In genomic region chr13:29823487-29823886, GRCm38 (mm10) we compare ENCODE assay signal across 16 mouse cellular contexts. TPM values are rescaled to one million over a fixed set of nuclear protein-coding genes. Genes with fewer than 3 reads are reported as not detected.
DNase-seq lines count a peak whose midpoint lies in the region; ATAC-seq lines count a peak whose summit lies in the region.
"Had no signal": no experiment of that assay in that cellular context is flagged by ENCODE, and none has a peak within 500 bp of the region (broad histone marks: within the 10 kb centered on the region; RNA-seq: fewer than 3 reads in every experiment).

No protein-coding gene starts in this region.

- no peak overlapping the region for H3K4me2 ChIP-seq in forebrain, embryonic 11.5 days (ENCODE audit: low read depth, low read length, severe bottlenecking)
- H3K4me2 ChIP-seq in forebrain, embryonic 14.5 days (ENCODE audit: low read length), result no peak overlapping the region
- H3K4me2 ChIP-seq in hindbrain, embryonic 13.5 days, result no peak overlapping the region
- no peak overlapping the region for H3K4me2 ChIP-seq in midbrain, embryonic 13.5 days (replicated peaks)
- H3K4me2 ChIP-seq in heart, embryonic 12.5 days, result no peak overlapping the region
- H3K4me2 ChIP-seq: liver, embryonic 11.5 days had no signal

- peak overlapping the region; percentile 55 for H3K27ac ChIP-seq in forebrain, embryonic 11.5 days (ENCODE audit: low read depth, low read length)
- peak overlapping the region; percentile 87 for H3K27ac ChIP-seq in forebrain, embryonic 14.5 days (ENCODE audit: low read depth, low read length)
- H3K27ac ChIP-seq in hindbrain, embryonic 13.5 days, result peak overlapping the region; percentile 56
- peak overlapping the region; percentile 75 for H3K27ac ChIP-seq in midbrain, embryonic 13.5 days
- no peak overlapping the region for H3K27ac ChIP-seq in heart, embryonic 12.5 days (ENCODE audit: poor library complexity, severe bottlenecking)
- H3K27ac ChIP-seq in embryonic facial prominence, embryonic 10.5 days (replicated peaks), result no peak overlapping the region; the same call in 1 of the 2 replicates
- H3K27ac ChIP-seq: heart, embryonic 13.5 days had no signal

- DNase-seq in forebrain, embryonic 11.5 days (ENCODE audit: low spot score), result no peak
- DNase-seq in forebrain, embryonic 14.5 days (ENCODE audit: low spot score), result no peak
- DNase-seq in layer of hippocampus, adult 8-10 months (ENCODE audit: low spot score in 2 of 2), result no peak
- no peak for DNase-seq in embryonic facial prominence, embryonic 10.5 days (ENCODE audit: low spot score)
- DNase-seq in heart, adult 18-20 months, result no peak
- DNase-seq: adrenal gland, adult 2 months; kidney, adult 8-10 months; kidney, postnatal 36 days; lung, adult 2 months; lung, postnatal 36 days; spleen, adult 18-20 months had no signal

- no peaks in the 10 kb centered on the region for H3K36me3 ChIP-seq in forebrain, embryonic 11.5 days (ENCODE audit: control insufficient read depth, insufficient read depth, low read length)
- no peaks in the 10 kb centered on the region for H3K36me3 ChIP-seq in forebrain, embryonic 14.5 days (ENCODE audit: control insufficient read depth, insufficient read depth, low read length)
- no peaks in the 10 kb centered on the region for H3K36me3 ChIP-seq in hindbrain, embryonic 13.5 days
- H3K36me3 ChIP-seq in midbrain, embryonic 13.5 days, result no peaks in the 10 kb centered on the region
- no peaks in the 10 kb centered on the region for H3K36me3 ChIP-seq in heart, embryonic 12.5 days
- no peaks in the 10 kb centered on the region for H3K36me3 ChIP-seq in embryonic facial prominence, embryonic 10.5 days (replicated peaks)
- H3K36me3 ChIP-seq: heart, embryonic 13.5 days had no signal

- ATAC-seq in forebrain, embryonic 11.5 days (replicated peaks; ENCODE audit: low FRiP score), result peak; percentile 62; the same call in 1 of the 2 replicates
- peak; percentile 68 for ATAC-seq in forebrain, embryonic 14.5 days
- ATAC-seq in hindbrain, embryonic 13.5 days (ENCODE audit: low FRiP score), result no peak
- peak; percentile 41; the same call in 1 of the 2 replicates for ATAC-seq in midbrain, embryonic 13.5 days
- ATAC-seq in heart, embryonic 12.5 days (ENCODE audit: insufficient number of reproducible peaks, low FRiP score), result no peak

- WGBS in forebrain, embryonic 11.5 days, result 79% methylated on average over 8 of the region's 8 CpGs
- 49% methylated on average over 8 of the region's 8 CpGs for WGBS in forebrain, embryonic 14.5 days
- WGBS in hindbrain, embryonic 13.5 days, result 87% methylated on average over 8 of the region's 8 CpGs
- WGBS in midbrain, embryonic 13.5 days, result 75% methylated on average over 8 of the region's 8 CpGs
- 91% methylated on average over 8 of the region's 8 CpGs for WGBS in heart, embryonic 12.5 days
- 89% methylated on average over 8 of the region's 8 CpGs for WGBS in embryonic facial prominence, embryonic 10.5 days

- no peak overlapping the region for H3K9ac ChIP-seq in forebrain, embryonic 11.5 days (ENCODE audit: low read length)
- peak overlapping the region; percentile 22; the same call in 1 of the 2 replicates for H3K9ac ChIP-seq in forebrain, embryonic 14.5 days (ENCODE audit: low read length)
- no peak overlapping the region for H3K9ac ChIP-seq in hindbrain, embryonic 13.5 days
- no peak overlapping the region for H3K9ac ChIP-seq in midbrain, embryonic 13.5 days (replicated peaks)
- no peak overlapping the region for H3K9ac ChIP-seq in heart, embryonic 12.5 days
- H3K9ac ChIP-seq: heart, embryonic 13.5 days had no signal

- no peaks in the 10 kb centered on the region for H3K27me3 ChIP-seq in forebrain, embryonic 11.5 days (ENCODE audit: control insufficient read depth, insufficient read depth, low read length)
- H3K27me3 ChIP-seq in forebrain, embryonic 14.5 days (replicated peaks; ENCODE audit: control insufficient read depth, insufficient read depth, low read length), result no peaks in the 10 kb centered on the region
- H3K27me3 ChIP-seq in hindbrain, embryonic 13.5 days, result no peaks in the 10 kb centered on the region
- no peaks in the 10 kb centered on the region for H3K27me3 ChIP-seq in midbrain, embryonic 13.5 days
- H3K27me3 ChIP-seq in heart, embryonic 12.5 days (replicated peaks), result no peaks in the 10 kb centered on the region
- no peaks in the 10 kb centered on the region for H3K27me3 ChIP-seq in embryonic facial prominence, embryonic 10.5 days (replicated peaks; ENCODE audit: low read depth, poor library complexity, severe bottlenecking)
- H3K27me3 ChIP-seq: heart, embryonic 13.5 days had no signal

- 0 out of 2 replicates have a peak, but pooled peaks cover 3% of the 10 kb centered on the region for H3K4me1 ChIP-seq in forebrain, embryonic 11.5 days (replicated peaks; ENCODE audit: control insufficient read depth, insufficient read depth, low read length)
- peaks cover 25% of the 10 kb centered on the region for H3K4me1 ChIP-seq in forebrain, embryonic 14.5 days (ENCODE audit: control insufficient read depth, insufficient read depth, low read length)
- peaks cover 19% of the 10 kb centered on the region for H3K4me1 ChIP-seq in hindbrain, embryonic 13.5 days (replicated peaks)
- peaks cover 39% of the 10 kb centered on the region for H3K4me1 ChIP-seq in midbrain, embryonic 13.5 days (replicated peaks)
- H3K4me1 ChIP-seq in heart, embryonic 12.5 days (replicated peaks), result peaks cover 29% of the 10 kb centered on the region
- H3K4me1 ChIP-seq in embryonic facial prominence, embryonic 10.5 days, result peaks cover 12% of the 10 kb centered on the region; the same call in 1 of the 2 replicates

- H3K9me3 ChIP-seq in forebrain, embryonic 11.5 days (ENCODE audit: control insufficient read depth, low read length), result no peaks in the 10 kb centered on the region
- H3K9me3 ChIP-seq in forebrain, embryonic 14.5 days (replicated peaks; ENCODE audit: control insufficient read depth, low read length), result no peaks in the 10 kb centered on the region
- no peaks in the 10 kb centered on the region for H3K9me3 ChIP-seq in hindbrain, embryonic 13.5 days
- no peaks in the 10 kb centered on the region for H3K9me3 ChIP-seq in midbrain, embryonic 13.5 days
- H3K9me3 ChIP-seq in heart, embryonic 12.5 days (replicated peaks), result no peaks in the 10 kb centered on the region
- H3K9me3 ChIP-seq in embryonic facial prominence, embryonic 10.5 days, result no peaks in the 10 kb centered on the region
- H3K9me3 ChIP-seq: heart, embryonic 13.5 days had no signal

- H3K4me3 ChIP-seq in forebrain, embryonic 11.5 days (ENCODE audit: low read depth, low read length), result no peak overlapping the region
- no peak overlapping the region for H3K4me3 ChIP-seq in forebrain, embryonic 14.5 days (ENCODE audit: low read depth, low read length)
- no peak overlapping the region for H3K4me3 ChIP-seq in hindbrain, embryonic 13.5 days
- H3K4me3 ChIP-seq in midbrain, embryonic 13.5 days (replicated peaks), result no peak overlapping the region
- H3K4me3 ChIP-seq in heart, embryonic 12.5 days, result no peak overlapping the region
- no peak overlapping the region for H3K4me3 ChIP-seq in embryonic facial prominence, embryonic 10.5 days
- H3K4me3 ChIP-seq: heart, embryonic 13.5 days had no signal

RNA-seq across cellular contexts. Expression of gene Cdkal1, which starts 32.0 kb away (rescaled TPM):
- polyA plus RNA-seq in forebrain, embryonic 11.5 days (2014; fragmentation: Nextera tagmentation; extraction: Ambion mirVana), result 37.5 and 38.9 TPM in 2 replicates
- polyA plus RNA-seq in forebrain, embryonic 14.5 days (2014; fragmentation: Nextera tagmentation; extraction: Ambion mirVana), result 23.9 and 32.1 TPM in 2 replicates
- polyA plus RNA-seq in hindbrain, embryonic 13.5 days (2015; fragmentation: Nextera tagmentation; extraction: Ambion mirVana), result 24.3 and 25.2 TPM in 2 replicates
- 21.8 and 26.6 TPM in 2 replicates for polyA plus RNA-seq in midbrain, embryonic 13.5 days (2015; fragmentation: Nextera tagmentation; extraction: Ambion mirVana)
- polyA plus RNA-seq in heart, embryonic 12.5 days (2016; fragmentation: Nextera tagmentation; extraction: Ambion mirVana), result 25.9 and 31.9 TPM in 2 replicates
- total RNA-seq in layer of hippocampus, adult 8-10 months (2022), result 10 to 100 TPM; 28.2 to 31.9 (median 29.1) TPM
- polyA plus RNA-seq in embryonic facial prominence, embryonic 10.5 days (2016; fragmentation: Nextera tagmentation; extraction: Ambion mirVana), result 33.8 and 35.2 TPM in 2 replicates
- total RNA-seq in heart, adult 18-20 months (2021), result 10 to 100 TPM; 25.8 to 32.5 TPM

Comparison
In these comparisons a context has a peak if more than half of its experiments do, and no peak if none do; other contexts are left out.
1. ATAC-seq: peak in forebrain, embryonic 11.5 days (single experiment), forebrain, embryonic 14.5 days (single experiment) and midbrain, embryonic 13.5 days (single experiment); none in hindbrain, embryonic 13.5 days (single experiment) and heart, embryonic 12.5 days (single experiment).
2. H3K27ac ChIP-seq: peak in forebrain, embryonic 11.5 days (single experiment), forebrain, embryonic 14.5 days (single experiment), hindbrain, embryonic 13.5 days (single experiment) and midbrain, embryonic 13.5 days (single experiment); none in heart, embryonic 12.5 days (single experiment) and embryonic facial prominence, embryonic 10.5 days (single experiment).